Mouse (Mus musculus): ENCODE data around the gene Olfr1440. TPM values are rescaled to one million over a fixed set of nuclear protein-coding genes. Genes with fewer than 3 reads are reported as not detected.

Gene Olfr1440
- not detected in 2 replicates for polyA plus RNA-seq (2016; fragmentation: Nextera tagmentation; extraction: Ambion mirVana)

DNA sequence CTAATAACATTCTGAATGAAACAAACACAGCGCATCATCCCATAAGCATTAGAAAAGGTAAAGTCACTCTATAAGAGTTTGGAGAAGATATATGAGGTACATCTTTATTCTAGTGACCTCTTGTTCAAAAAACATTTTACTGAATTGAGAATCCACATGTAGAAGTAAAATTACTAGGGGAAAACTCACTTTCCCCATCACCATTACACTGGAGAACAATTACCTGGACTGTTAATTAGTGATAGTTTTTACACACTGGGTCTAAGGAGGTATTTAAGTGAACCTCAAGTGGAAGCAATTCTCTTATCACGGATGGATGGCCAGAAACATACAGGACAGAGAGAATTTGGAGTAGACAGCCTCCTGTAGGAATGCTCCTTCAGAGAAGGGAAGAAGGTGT lies at the start of gene Olfr1440:
Gene Olfr1440, plus strand, starts transcription at position 301 of the 400 bp plus-strand sequence.
- Histone ChIP-seq H3K4me3 (no peak within 1 kb of the TSS), H3K4me1 (replicated peaks) (no peaks in the 10 kb centered on the region), H3K27ac (no peak within 1 kb of the TSS), H3K27me3 (ENCODE audit: insufficient read depth, poor library complexity, severe bottlenecking) (no peaks in the 10 kb centered on the region), H3K9me3 (no peaks in the 10 kb centered on the region), H3K36me3 (no peaks in the 10 kb centered on the region)
- DNase-seq (ENCODE audit: low spot score) = no peak
- 89% methylated on average over 2 of the region's 2 CpGs for WGBS

DNA sequence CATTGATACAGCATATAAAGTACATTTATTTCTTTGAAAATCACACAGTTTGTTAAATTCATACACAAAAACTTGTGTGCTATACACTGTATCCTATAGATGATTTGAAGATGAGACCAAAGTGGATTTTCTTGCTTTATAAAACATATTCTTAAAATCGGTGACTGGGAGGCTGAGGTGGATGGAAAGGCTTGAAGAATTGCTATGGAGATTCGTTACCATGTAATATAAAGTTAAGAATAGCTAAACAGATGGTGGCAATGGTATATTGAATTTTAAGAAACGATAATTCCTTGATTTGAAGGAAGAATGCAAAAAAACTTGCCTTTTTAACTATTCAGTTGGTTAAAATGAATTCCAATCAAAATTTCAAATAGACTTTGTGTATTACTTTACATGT lies 14.1 kb upstream of the Olfr1440 start:
- DNase-seq (ENCODE audit: low spot score) = no peak
- no peaks in the 10 kb centered on the region for H3K36me3 ChIP-seq
- no peak overlapping the region for H3K27ac ChIP-seq
- no peak overlapping the region for H3K4me3 ChIP-seq
- 84% methylated on average over 3 of the region's 3 CpGs for WGBS
- no peaks in the 10 kb centered on the region for H3K4me1 ChIP-seq (replicated peaks)
- H3K9me3 ChIP-seq = no peaks in the 10 kb centered on the region
- no peaks in the 10 kb centered on the region for H3K27me3 ChIP-seq (ENCODE audit: insufficient read depth, poor library complexity, severe bottlenecking)

DNA sequence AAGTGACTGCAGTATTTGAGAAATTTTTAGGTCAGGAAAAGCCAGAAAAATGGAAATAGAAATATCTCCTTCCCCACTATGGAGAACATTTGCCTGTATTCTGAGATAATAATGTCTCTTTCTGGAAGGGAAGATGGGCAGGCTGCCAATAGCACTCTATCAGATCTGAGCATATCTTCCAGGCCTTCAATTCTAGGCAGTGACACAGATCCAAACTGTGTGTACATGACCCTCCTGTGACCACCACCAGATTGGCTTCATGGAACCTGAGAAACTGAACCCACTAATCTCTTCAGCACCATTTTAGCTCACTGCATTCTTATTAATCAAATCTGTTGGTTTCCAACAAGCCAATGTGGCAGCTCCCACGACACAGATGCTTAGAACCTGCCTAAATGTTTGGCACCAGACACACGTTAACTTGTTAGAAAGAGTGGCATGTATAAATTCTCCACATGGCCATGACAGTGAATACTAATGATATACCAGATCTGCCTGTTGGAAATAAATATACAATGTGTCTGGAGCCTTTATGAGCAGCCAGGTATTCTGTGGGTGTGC lies 12.5 kb upstream of the Olfr1440 start:
- Histone ChIP-seq H3K36me3 (no peaks in the 10 kb centered on the region), H3K27me3 (ENCODE audit: insufficient read depth, poor library complexity, severe bottlenecking) (no peaks in the 10 kb centered on the region), H3K4me1 (replicated peaks) (no peaks in the 10 kb centered on the region), H3K4me3 (no peak overlapping the region), H3K27ac (no peak overlapping the region), H3K9me3 (no peaks in the 10 kb centered on the region)
- DNase-seq (ENCODE audit: low spot score) = no peak
- whole genome bisulfite sequencing = 77% methylated on average over 2 of the region's 2 CpGs

DNA sequence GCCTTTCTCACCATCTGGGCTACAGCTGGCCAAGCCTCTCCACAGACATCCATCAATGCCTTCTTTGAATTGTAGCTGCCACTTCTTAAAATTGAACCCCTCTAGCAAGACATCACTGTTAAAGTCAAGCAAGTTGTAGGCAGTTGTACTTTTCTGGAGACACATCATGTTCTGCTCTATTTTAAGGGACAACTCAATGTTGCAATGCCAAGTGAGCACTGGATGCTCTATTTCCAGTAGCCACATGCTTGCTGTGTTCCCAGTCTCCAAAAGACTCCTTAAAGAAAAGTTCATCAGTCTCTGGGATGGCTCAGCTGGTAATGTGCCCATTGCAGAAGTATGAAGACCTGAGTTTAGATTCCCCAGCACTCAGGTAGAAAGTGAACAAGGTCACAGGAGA lies 26.7 kb downstream of the Olfr1440 start:
- Histone ChIP-seq H3K4me3 (no peak overlapping the region), H3K9me3 (no peaks in the 10 kb centered on the region), H3K27me3 (ENCODE audit: insufficient read depth, poor library complexity, severe bottlenecking) (no peaks in the 10 kb centered on the region), H3K27ac (no peak overlapping the region), H3K36me3 (no peaks in the 10 kb centered on the region), H3K4me1 (replicated peaks) (no peaks in the 10 kb centered on the region)
- DNase-seq (ENCODE audit: low spot score) = no peak

DNA sequence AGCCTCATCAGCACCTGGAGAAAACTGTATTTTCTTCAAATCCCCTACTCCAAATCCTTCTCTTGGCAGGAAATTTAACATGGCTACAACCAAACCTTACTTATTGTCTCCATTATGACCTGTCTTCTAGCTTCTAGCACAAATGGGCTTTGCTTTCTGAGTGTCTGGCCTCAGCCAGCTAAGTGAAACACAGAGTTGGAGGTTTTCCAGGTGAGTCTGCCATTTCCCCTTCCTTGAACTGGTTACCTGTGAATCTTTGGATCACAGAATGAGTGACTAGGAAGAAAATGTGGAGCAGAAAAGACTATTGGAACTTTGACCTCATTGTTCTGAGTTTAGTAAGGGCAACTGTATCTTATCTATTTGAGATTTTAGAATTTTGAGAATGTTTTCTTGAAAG lies 30.3 kb downstream of the Olfr1440 start, which contains the start of gene Olfr1441:
Gene Olfr1441, plus strand, starts transcription at position 73 of the 400 bp plus-strand sequence.
- DNase-seq (ENCODE audit: low spot score) = no peak
- no peaks in the 10 kb centered on the region for H3K27me3 ChIP-seq (ENCODE audit: insufficient read depth, poor library complexity, severe bottlenecking)
- H3K27ac ChIP-seq = no peak within 1 kb of the TSS
- no peaks in the 10 kb centered on the region for H3K36me3 ChIP-seq
- H3K4me3 ChIP-seq = no peak within 1 kb of the TSS
- H3K4me1 ChIP-seq (replicated peaks) = no peaks in the 10 kb centered on the region
- H3K9me3 ChIP-seq = no peaks in the 10 kb centered on the region

DNA sequence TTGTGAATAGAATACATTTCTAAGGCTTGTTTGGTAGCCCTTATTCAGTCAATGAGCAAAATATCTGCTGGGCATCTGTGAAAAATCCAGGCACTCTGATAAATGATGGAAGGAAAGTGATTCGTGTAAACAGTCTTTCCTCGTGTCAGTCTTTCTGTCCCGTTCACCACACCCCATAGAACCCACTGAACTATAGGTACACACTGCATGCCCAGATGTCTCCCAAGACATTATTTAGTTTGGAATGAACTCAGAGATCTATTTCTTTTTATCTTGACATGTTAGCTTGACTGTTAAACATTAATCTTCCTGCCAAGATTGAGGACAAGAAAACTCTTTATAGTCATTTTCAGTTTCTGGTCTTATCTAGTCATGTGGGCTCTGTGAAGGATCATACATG lies 31.2 kb downstream of the Olfr1440 start:
- H3K36me3 ChIP-seq = no peaks in the 10 kb centered on the region
- H3K4me1 ChIP-seq (replicated peaks) = no peaks in the 10 kb centered on the region
- no peak for DNase-seq (ENCODE audit: low spot score)
- WGBS = 89% methylated on average over 3 of the region's 3 CpGs
- no peaks in the 10 kb centered on the region for H3K9me3 ChIP-seq
- H3K4me3 ChIP-seq = no peak overlapping the region
- no peak overlapping the region for H3K27ac ChIP-seq
- no peaks in the 10 kb centered on the region for H3K27me3 ChIP-seq (ENCODE audit: insufficient read depth, poor library complexity, severe bottlenecking)

DNA sequence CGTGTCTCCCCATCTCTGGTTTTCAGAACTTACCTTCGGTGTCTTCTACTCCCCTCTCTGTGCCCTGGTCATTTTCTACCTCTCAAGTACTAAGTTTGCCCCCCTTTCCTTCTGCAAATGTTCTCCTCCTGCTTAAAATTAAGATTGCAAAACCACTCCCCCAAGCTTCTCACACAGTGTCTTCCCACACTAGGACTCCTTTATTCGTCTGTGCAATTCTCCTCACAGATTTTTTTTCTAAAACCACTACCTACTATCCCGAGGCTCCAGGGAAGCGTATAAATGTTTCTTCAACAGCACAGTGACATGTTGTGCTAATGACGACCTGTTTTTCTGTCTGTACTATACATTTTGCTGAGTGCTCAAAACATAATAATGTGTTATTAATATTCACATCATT lies 33.5 kb downstream of the Olfr1440 start:
- Histone ChIP-seq H3K4me1 (replicated peaks) (no peaks in the 10 kb centered on the region), H3K36me3 (no peaks in the 10 kb centered on the region), H3K4me3 (no peak overlapping the region), H3K27me3 (ENCODE audit: insufficient read depth, poor library complexity, severe bottlenecking) (no peaks in the 10 kb centered on the region), H3K27ac (no peak overlapping the region), H3K9me3 (no peaks in the 10 kb centered on the region)
- no peak for DNase-seq (ENCODE audit: low spot score)
- WGBS = 81% methylated on average over 6 of the region's 6 CpGs

DNA sequence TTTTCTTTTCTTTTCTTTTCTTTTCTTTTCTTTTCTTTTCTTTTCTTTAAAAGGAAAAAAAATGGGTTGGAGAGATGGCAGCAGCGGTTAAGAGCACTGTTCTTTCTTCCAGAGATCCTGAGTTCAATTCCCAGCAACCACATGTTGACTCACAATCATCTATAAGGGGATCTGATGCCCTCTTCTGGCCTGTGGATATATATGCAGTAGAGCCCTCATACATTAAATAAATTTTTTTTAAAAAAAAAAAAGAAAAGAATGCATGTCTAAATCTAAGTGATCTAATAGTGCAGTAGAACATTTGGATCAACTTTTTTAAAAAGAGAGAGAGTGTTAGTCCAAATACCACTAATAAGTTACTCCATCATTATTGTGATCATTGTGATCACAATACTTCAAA lies 34.6 kb downstream of the Olfr1440 start:
- 71% methylated on average over 1 of the region's 1 CpGs for WGBS
- Histone ChIP-seq H3K27me3 (ENCODE audit: insufficient read depth, poor library complexity, severe bottlenecking) (no peaks in the 10 kb centered on the region), H3K4me3 (no peak overlapping the region), H3K36me3 (no peaks in the 10 kb centered on the region), H3K4me1 (replicated peaks) (no peaks in the 10 kb centered on the region), H3K9me3 (no peaks in the 10 kb centered on the region), H3K27ac (no peak overlapping the region)
- DNase-seq (ENCODE audit: low spot score) = no peak

DNA sequence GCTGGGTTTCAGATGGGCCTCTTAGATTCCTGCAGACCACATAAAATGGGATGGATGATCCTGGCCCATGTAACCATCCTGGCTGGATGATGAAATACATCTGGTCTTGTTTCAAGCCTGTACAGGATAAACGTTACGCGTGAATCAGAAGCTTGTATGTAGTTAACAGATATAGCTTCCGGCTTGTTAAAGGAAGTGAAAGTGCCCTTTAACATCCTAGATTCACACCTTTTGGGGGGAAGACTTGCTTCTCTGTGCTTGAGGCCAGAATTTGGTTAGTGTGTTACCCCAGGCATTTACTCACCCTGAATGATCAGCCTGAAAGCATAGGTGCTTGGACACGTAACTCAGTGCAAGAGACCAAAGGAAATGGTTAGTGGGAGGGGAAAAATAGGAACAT lies 40.0 kb downstream of the Olfr1440 start:
- H3K4me3 ChIP-seq = no peak overlapping the region
- WGBS = 94% methylated on average over 5 of the region's 5 CpGs
- H3K36me3 ChIP-seq = no peaks in the 10 kb centered on the region
- DNase-seq (ENCODE audit: low spot score) = no peak
- H3K4me1 ChIP-seq (replicated peaks) = no peaks in the 10 kb centered on the region
- no peak overlapping the region for H3K27ac ChIP-seq
- H3K9me3 ChIP-seq = no peaks in the 10 kb centered on the region
- H3K27me3 ChIP-seq (ENCODE audit: insufficient read depth, poor library complexity, severe bottlenecking) = no peaks in the 10 kb centered on the region

DNA sequence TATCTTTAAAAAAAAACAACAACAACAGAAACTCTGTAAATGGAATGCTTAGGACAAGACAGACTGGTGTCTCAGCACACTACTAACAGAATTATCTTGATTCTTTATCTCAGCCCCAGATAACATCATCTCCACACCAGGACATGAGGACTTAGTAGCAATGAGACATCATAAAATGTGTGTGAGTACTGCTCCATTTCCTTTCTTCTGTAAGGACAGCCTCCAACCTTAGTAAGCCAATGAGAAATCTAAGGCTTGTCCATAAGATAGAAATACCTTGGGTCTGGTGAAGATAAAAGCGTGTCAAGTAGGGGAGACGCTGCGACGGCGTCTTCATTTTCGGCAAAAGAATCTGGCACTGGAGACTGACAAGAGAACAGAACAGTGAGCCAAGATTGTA lies 40.5 kb downstream of the Olfr1440 start, which contains the start of gene Pfpl:
Gene Pfpl, plus strand, starts transcription at position 301 of the 400 bp plus-strand sequence.
- 91% methylated on average over 6 of the region's 6 CpGs for WGBS

DNA sequence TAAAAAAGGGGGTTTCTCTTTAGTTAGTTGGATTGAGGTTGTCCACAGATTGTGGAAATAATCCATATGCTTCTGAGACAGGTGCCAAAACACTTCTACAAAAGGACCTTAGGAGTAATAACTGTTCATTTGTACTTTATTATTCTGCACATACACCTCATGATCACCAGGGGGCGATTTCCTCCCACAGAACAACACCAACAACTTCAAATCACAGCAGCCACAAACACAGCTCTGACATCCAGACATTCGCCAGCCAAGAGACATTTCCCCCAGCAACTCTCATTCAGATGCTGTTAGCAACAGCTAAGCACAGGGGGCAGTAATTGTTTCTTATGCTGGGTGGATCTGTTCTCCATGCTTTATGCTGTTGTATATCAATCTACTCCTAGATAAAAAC lies 46.0 kb downstream of the Olfr1440 start:
- H3K4me3 ChIP-seq = no peak overlapping the region
- no peaks in the 10 kb centered on the region for H3K4me1 ChIP-seq (replicated peaks)
- no peaks in the 10 kb centered on the region for H3K36me3 ChIP-seq
- no peak overlapping the region for H3K27ac ChIP-seq
- 7% methylated on average over 2 of the region's 2 CpGs for WGBS
- H3K9me3 ChIP-seq = no peaks in the 10 kb centered on the region
- no peaks in the 10 kb centered on the region for H3K27me3 ChIP-seq (ENCODE audit: insufficient read depth, poor library complexity, severe bottlenecking)
- DNase-seq (ENCODE audit: low spot score) = peak; percentile 35

More for the DNA sequence above, 40.5 kb downstream of the Olfr1440 start, which contains the start of gene Pfpl:
- no peaks in the 10 kb centered on the region for H3K9me3 ChIP-seq
- no peaks in the 10 kb centered on the region for H3K36me3 ChIP-seq
- DNase-seq (ENCODE audit: low spot score) = no peak
- no peaks in the 10 kb centered on the region for H3K27me3 ChIP-seq (ENCODE audit: insufficient read depth, poor library complexity, severe bottlenecking)
- no peaks in the 10 kb centered on the region for H3K4me1 ChIP-seq (replicated peaks)
- H3K4me3 ChIP-seq = no peak within 1 kb of the TSS
- H3K27ac ChIP-seq = no peak within 1 kb of the TSS

DNA sequence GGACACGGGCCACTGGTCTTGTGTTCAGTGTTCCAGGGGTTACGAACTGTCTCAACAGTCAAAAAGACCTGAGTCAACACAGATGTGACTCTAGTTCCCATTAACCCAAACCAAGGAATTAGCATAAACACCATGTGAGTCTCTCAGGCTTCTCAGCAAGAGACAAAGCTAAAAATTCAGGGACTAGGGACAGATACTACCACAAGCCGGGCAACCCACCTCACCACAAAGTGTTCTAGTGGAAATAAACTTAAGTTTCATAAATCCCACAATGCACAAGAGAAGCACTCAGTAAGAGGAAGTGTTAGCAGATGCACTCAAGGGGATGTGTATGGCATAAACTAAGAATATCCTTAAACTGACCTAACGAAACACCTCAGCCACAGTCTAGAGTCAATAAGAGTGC lies 47.9 kb downstream of the Olfr1440 start:
- Histone ChIP-seq H3K27me3 (ENCODE audit: insufficient read depth, poor library complexity, severe bottlenecking) (no peaks in the 10 kb centered on the region), H3K9me3 (no peaks in the 10 kb centered on the region), H3K27ac (no peak overlapping the region), H3K36me3 (no peaks in the 10 kb centered on the region), H3K4me3 (no peak overlapping the region), H3K4me1 (replicated peaks) (no peaks in the 10 kb centered on the region)
- WGBS = 87% methylated on average over 4 of the region's 4 CpGs
- DNase-seq (ENCODE audit: low spot score) = no peak

DNA sequence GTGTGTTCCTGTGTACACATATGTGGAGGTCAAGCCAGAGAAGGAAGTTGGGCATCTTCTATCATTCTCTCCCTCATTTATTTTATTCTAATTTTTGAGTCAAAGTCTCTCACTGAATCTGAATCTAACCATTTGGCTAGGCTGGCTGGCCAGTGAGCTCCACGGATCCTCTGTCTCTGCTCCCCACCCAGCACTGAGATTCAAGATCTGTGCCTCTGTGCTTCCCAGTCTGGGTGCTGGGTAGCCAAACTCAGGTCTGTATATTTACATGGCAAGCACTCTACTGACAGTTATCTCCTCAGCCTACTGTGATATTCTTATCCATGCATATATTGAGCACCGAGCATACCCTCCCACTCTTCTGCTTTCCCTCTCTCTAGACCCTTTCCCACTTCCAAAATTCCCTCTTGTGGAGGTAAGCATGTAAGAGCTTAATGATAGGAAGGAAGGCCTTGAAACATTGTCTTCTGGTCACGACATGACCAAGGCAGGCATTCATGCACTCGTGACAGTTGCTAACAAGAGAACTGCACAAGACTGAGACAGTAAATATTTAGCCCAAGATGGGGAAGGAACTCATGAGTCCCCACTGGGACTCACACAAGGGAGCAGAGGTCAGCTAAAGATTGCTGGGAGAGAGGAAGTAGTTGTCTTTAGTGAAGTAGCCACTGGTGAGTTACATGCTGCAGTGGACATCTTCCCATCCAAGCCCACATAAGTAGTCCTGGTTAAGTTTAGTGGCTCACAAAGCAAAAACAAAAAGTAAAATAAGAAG lies 48.9 kb downstream of the Olfr1440 start:
- Histone ChIP-seq H3K4me1 (replicated peaks) (no peaks in the 10 kb centered on the region), H3K27ac (no peak overlapping the region), H3K4me3 (no peak overlapping the region), H3K9me3 (no peaks in the 10 kb centered on the region), H3K36me3 (no peaks in the 10 kb centered on the region), H3K27me3 (ENCODE audit: insufficient read depth, poor library complexity, severe bottlenecking) (no peaks in the 10 kb centered on the region)
- DNase-seq (ENCODE audit: low spot score) = no peak
- WGBS = 88% methylated on average over 4 of the region's 4 CpGs
